Comparison of ENCODE assay signal across 32 mouse cellular contexts in the genomic region with DNA sequence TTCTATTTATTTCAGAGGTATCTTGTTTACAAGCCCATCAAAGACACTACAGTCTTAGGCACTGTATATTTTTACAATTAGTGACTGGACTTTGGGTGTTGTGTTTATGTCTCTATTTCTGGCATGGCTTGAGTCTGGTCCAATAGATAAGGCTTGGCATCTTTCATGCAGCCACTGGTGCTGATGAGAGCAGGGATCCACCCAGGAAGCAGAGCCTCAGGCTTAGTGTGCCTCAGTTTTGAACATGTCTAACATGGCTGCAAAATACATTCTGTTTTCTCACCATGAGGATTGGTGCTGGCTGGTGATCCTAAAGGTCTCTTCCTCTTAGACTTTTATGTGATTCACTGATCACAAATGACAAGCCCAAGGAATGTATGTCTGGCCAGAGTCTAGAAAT.
"Had no signal": no experiment of that assay in that cellular context is flagged by ENCODE, and none has a peak within 500 bp of the region (broad histone marks: within the 10 kb centered on the region; RNA-seq: fewer than 3 reads in every experiment).

No protein-coding gene starts in this region.

- H3K4me3 ChIP-seq: limb, embryonic 10.5 days; limb, embryonic 12.5 days; limb, embryonic 13.5 days; limb, embryonic 15.5 days; liver, embryonic 12.5 days; liver, embryonic 13.5 days; liver, embryonic 15.5 days; lung, embryonic 15.5 days; megakaryocyte, embryonic 14.5 days; midbrain, embryonic 10.5 days; midbrain, embryonic 12.5 days; midbrain, embryonic 13.5 days; midbrain, embryonic 15.5 days; myocyte; neural tube, embryonic 12.5 days had no signal

- H3K36me3 ChIP-seq: limb, embryonic 10.5 days; limb, embryonic 12.5 days; limb, embryonic 13.5 days; limb, embryonic 15.5 days; liver, embryonic 12.5 days; liver, embryonic 13.5 days; liver, embryonic 15.5 days; lung, embryonic 15.5 days; midbrain, embryonic 10.5 days; midbrain, embryonic 12.5 days; midbrain, embryonic 13.5 days; midbrain, embryonic 15.5 days; neural tube, embryonic 12.5 days had no signal

- H3K4me2 ChIP-seq: limb, embryonic 12.5 days; limb, embryonic 13.5 days; limb, embryonic 15.5 days; liver, embryonic 11.5 days; liver, embryonic 12.5 days; liver, embryonic 13.5 days; liver, embryonic 15.5 days; lung, embryonic 14.5 days; lung, embryonic 15.5 days; midbrain, embryonic 11.5 days; midbrain, embryonic 12.5 days; midbrain, embryonic 13.5 days; midbrain, embryonic 15.5 days; neural tube, embryonic 12.5 days had no signal

- H3K9me3 ChIP-seq: limb, embryonic 10.5 days; limb, embryonic 12.5 days; limb, embryonic 13.5 days; limb, embryonic 15.5 days; liver, embryonic 12.5 days; liver, embryonic 13.5 days; liver, embryonic 15.5 days; lung, embryonic 15.5 days; megakaryocyte, embryonic 14.5 days; midbrain, embryonic 10.5 days; midbrain, embryonic 12.5 days; midbrain, embryonic 13.5 days; midbrain, embryonic 15.5 days; neural tube, embryonic 12.5 days had no signal

- DNase-seq: left cerebral cortex, postnatal 4 days; liver; liver, embryonic 13.5 days; liver, postnatal 0 days; lung, adult 18-20 months; lung, adult 2 months; lung, embryonic 14.5 days; lung, postnatal 10 days; lung, postnatal 14 days; lung, postnatal 36 days; lung, postnatal 4 days; midbrain, embryonic 14.5 days had no signal

- H3K27me3 ChIP-seq: limb, embryonic 12.5 days; limb, embryonic 13.5 days; limb, embryonic 15.5 days; liver, embryonic 12.5 days; liver, embryonic 13.5 days; liver, embryonic 15.5 days; lung, embryonic 15.5 days; megakaryocyte, embryonic 14.5 days; midbrain, embryonic 12.5 days; midbrain, embryonic 13.5 days; midbrain, embryonic 15.5 days; neural tube, embryonic 12.5 days had no signal

- H3K27ac ChIP-seq: limb, embryonic 10.5 days; limb, embryonic 12.5 days; limb, embryonic 13.5 days; limb, embryonic 15.5 days; liver, embryonic 12.5 days; liver, embryonic 13.5 days; liver, embryonic 14.5 days; liver, embryonic 15.5 days; lung, embryonic 15.5 days; macrophage; midbrain, embryonic 10.5 days; midbrain, embryonic 12.5 days; midbrain, embryonic 13.5 days; midbrain, embryonic 15.5 days; neural tube, embryonic 12.5 days had no signal

- ATAC-seq: liver, embryonic 12.5 days; liver, postnatal 0 days; lung, postnatal 0 days; midbrain, embryonic 13.5 days; midbrain, embryonic 15.5 days; midbrain, embryonic 16.5 days had no signal

- H3K9ac ChIP-seq: limb, embryonic 12.5 days; limb, embryonic 13.5 days; limb, embryonic 15.5 days; liver, embryonic 12.5 days; liver, embryonic 13.5 days; liver, embryonic 14.5 days; liver, embryonic 15.5 days; liver, postnatal 0 days; lung, embryonic 14.5 days; lung, embryonic 15.5 days; midbrain, embryonic 12.5 days; midbrain, embryonic 13.5 days; midbrain, embryonic 15.5 days; neural tube, embryonic 12.5 days had no signal

- H3K4me1 ChIP-seq: limb, embryonic 10.5 days; limb, embryonic 12.5 days; limb, embryonic 13.5 days; limb, embryonic 15.5 days; liver, embryonic 12.5 days; liver, embryonic 13.5 days; liver, embryonic 15.5 days; lung, embryonic 15.5 days; megakaryocyte, embryonic 14.5 days; midbrain, embryonic 10.5 days; midbrain, embryonic 12.5 days; midbrain, embryonic 13.5 days; midbrain, embryonic 15.5 days; neural tube, embryonic 12.5 days had no signal
